Mouse (Mus musculus) kidney, adult 18-20 months (tissue): ENCODE data around the gene Atp6v0a4.

Source experiments
- DNase-seq: peaks from one replicate; pipeline ENCODE4 v3.0.0; 2021

Gene Atp6v0a4

DNA sequence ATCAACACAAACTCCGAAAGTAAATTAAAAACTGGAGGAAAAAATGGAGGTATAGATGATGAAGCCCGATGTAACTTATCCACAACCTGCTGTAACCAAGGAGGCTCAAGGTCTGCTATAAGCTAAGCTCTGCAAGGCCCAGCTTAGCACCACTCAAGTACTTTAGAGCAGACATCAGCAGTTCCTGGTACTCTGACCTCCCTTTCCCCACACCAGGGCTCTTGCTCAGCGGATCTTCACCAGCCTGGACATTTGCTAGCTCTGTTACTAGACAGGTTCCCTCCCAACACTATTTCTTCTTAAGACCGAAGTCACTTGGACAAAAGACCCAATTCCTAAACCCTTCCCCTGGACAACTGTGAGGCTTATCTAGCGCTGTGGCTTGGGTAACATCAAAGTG lies 496 bp upstream of the Atp6v0a4 start:
- DNase-seq = no peak

GRCm38 (mm10) chr6:38123471-38124206 lies 747 bp downstream of the Atp6v0a4 start:
- DNase-seq = peak; percentile 63

DNA sequence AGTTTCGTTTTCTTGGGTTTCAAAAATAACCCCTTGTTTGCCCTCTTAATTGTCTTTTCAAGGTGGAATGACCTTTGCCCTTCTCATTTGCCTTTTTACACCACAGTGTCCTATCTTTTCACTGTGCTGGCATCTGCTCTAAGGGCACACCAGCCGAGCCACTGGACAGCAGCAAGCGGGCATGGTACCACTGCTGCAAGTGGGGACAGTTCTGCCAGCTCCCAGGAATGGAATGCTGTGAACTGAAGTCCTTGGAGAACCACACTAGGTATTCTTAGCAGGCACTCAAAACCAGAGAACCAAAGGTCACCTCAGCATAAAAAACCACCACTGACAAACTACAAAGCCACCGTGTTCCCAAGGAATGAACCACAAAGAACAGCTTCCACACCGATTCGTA lies 1.6 kb downstream of the Atp6v0a4 start:
- peak; percentile 54 for DNase-seq

- DNase-seq = peak; percentile 54
These were observed 2.5 kb downstream of the Atp6v0a4 start for GRCm38 (mm10) chr6:38121843-38122242.

GRCm38 (mm10) chr6:38120681-38121371 lies 3.6 kb downstream of the Atp6v0a4 start:
- peak; percentile 81 for DNase-seq

DNA sequence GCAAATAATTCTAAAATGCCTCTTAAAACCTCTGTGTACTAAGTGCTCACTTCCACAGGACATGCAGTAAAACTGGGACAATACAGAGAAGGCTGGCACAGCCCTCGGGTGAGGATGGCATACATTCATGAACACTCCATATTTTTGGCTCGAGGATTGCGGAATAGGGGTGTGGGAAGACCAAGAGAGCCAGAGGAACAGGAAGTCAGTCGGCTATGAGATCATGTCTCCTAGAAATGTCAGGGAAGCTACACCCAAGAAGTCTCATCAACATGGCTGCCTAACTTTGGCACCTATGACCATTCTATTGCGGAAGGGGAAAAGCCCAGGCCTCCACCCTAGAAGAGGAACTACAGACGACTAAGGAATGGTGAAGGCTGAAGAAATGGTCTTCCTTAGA lies 6.0 kb downstream of the Atp6v0a4 start:
- no peak for DNase-seq

DNA sequence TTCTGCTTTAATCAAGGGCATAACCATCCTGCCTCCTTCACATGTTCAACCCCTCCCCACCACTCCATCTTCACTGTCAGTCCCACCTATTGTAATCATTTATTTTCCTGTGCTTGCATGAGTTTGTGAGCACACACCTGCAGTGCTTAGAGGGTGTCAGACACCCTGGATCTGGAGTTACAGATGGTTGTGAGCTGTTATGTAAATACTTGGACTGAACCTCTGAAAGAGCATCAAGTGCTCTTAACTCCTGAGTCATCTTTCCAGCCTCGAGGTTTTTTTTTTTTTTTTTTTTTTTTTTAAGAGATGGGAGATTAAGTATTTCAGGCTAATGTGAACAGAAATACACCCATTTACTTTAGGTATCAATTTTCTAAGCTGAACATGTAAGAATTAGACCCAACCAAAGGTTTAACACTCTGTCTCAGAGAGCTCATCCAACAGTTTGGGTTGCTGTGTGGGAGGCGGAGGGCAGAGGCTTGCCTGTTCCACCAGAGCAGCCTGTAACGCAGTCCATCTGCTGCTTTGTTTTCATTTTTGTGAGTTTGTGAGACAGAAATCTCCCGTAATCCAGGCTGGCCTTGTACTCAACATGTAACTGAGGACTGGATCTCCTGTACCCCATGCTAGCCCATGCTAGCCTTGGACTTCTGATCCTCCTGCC lies 8.1 kb downstream of the Atp6v0a4 start:
- no peak for DNase-seq

DNA sequence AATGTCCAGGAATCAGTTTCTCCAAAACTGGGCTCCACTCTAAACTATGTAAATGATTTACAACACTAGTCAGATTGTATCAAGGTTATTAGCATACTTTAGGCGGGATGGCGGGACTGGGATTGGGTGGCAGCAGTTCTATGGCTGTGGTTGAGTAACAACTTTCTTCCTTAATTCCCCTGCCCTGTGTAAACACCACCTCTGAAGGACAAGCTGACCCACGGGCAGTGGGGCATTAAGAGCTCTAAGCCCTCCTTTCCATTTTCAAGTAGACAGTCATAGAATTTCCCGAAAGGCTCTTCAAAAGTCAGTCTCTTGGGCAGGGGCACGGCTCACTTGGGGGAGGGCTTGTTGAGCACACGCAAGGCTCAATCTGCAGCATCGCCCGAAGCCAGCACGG lies 13.5 kb downstream of the Atp6v0a4 start:
- peak; percentile 67 for DNase-seq

GRCm38 (mm10) chr6:38109871-38110270 lies 14.5 kb downstream of the Atp6v0a4 start:
- peak; percentile 55 for DNase-seq

DNA sequence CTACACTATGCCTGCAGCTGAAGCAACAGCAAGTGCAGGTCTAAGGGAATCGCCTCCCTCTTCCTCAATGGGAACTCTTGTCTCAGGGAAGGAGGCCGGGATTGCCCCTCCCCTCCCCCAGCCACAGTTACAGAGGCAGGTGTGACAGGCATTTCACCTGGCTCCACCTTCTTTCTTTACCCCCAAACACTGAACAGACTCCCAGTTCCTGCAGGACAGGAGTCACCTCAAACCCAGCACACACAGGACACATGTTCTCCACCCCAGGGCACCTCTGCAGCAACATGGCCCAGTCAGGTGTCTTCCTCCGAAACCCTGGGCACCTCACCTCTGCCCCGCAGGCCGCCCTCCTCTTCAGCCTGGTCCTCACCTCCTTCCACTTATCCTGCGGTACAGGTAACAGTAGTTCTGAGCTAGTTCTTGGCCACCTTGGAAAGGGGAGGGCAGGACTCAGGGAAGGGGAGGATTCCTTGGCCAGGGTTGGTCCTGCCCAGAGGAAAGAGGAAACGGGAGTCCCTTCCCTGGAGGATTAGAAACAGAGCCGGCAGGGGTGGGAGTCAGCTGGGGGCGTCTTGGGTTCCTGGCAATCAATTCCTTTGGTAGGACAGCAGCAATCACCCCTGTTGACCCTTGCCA lies 15.1 kb downstream of the Atp6v0a4 start, which contains the start of gene Tmem213:
TSS of gene Tmem213 (plus strand) at position 96 of the 636 bp plus-strand sequence.
- peak; percentile 64 for DNase-seq

DNA sequence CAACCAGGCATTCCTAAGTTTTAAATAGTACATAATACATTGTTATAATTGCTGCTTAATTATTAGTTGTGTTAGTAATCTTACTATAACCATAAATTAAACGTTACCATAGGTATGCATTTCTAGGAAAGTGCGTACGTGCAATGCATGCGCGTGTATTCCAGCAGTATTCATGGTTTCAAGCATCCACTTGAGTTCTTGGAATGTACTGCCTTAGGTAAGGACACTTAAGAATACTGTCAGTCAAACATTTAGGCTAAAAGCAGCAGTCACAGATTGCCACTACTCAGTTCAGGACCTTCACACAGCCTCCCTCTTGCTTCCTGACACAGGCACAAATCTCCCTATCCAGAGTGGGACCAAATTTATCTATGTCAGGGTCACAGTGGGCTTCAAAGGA lies 15.9 kb downstream of the Atp6v0a4 start:
- DNase-seq = no peak

DNA sequence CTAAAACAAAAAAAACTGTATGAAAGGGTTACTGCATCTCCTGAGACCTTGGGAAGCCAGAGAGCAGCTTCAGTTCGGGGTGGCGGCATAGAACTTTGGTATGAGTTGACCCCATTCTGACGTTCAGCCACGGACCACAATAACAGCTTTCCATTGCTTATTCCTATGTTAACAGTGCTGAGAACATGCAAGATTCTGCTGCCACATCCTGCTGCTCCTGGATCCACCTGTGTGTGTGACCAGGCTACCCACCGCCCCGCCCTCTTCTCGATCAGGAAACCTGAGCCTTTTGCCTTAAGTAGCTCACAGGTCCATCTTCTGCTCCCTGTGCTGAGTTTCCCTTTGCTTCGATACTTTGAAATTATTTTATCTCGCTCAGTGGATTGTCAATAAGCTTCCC lies 18.5 kb downstream of the Atp6v0a4 start:
- DNase-seq = no peak

DNA sequence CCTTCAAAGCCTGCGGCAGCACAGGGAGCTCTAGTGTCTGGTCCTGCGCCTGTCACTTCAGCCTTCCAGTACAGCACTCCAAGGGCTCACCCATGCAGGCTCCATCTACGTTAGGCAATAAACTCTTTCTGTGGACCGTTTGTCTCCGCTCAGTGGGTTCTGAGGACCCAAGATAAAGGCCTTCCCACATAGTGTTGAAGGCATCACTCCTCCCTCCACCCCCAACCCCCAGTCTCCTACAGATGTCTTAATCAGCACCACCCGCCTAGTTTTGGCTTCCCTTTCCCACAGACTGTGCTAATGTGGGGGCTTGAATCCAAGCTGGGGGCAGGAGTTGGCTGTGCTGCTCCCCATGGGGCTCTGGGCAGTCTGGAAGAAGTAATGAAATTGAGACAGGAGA lies 20.6 kb downstream of the Atp6v0a4 start:
- DNase-seq = no peak

DNA sequence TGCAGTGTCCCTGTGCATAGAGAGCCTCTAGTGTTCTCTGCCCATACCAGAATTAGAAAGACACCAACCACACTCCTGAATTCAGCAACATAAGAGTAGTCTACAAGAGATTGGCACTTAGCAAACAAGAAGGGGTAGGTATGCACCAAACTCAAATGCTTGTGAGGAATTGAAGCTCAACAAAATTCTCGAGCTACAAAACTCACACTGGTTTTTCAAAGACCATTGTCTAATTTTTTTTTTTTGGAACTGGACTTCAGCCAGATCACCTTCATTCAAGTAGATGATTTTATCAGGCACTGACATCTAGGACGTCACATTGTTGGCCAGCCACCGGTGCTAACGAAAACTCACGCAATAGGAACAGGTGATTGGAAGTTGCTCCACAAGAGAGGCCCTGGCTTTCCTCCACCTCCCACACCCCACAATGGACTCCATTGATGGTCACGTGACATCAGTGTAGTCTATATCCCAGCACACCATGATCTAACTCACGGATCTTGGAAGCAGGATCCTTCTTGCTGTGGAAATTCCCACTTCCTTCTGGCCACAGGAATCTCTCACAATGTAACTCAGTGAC lies 22.1 kb downstream of the Atp6v0a4 start:
- no peak for DNase-seq

DNA sequence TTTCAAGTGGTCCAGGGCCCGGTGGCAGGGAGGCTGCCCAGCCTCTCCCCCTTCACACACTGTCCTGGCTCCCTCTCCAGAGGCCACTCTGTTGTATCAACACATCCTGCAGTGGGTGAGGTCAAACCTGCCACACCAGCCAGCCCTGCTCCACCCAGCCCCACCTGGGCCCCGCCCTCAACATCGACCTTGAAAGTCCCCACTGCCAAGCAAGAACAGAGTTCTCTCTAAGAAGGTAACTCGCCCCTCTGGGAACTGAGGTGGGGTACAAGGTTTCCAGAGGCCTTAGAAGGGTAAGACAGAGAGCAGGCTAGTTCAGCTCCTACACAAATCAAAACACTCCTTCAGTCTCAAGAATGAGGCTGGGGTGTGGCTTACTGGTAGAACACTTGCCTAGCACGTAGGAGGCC lies 27.4 kb downstream of the Atp6v0a4 start:
- peak; percentile 67 for DNase-seq

DNA sequence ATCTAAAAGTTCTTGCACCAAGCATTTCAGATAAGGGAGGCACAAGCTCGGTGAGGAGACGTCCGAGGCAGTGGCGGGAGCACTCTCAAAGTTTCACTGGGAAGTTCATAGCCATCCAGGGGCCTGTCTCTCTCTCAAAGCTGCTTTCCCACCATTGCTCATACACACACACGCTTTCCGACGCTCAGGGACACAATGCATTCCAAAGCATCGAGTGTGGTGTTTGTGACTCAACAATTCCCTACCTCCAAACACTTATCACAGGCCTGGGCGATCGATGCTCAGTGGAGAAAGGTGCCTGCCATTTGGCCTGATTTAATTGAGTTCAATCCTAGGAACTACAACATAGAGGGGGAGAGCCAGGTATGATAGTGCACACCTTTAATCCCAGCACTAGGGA lies 29.7 kb downstream of the Atp6v0a4 start:
- DNase-seq = no peak

GRCm38 (mm10) chr6:38092539-38092938 lies 31.8 kb downstream of the Atp6v0a4 start:
- no peak for DNase-seq

DNA sequence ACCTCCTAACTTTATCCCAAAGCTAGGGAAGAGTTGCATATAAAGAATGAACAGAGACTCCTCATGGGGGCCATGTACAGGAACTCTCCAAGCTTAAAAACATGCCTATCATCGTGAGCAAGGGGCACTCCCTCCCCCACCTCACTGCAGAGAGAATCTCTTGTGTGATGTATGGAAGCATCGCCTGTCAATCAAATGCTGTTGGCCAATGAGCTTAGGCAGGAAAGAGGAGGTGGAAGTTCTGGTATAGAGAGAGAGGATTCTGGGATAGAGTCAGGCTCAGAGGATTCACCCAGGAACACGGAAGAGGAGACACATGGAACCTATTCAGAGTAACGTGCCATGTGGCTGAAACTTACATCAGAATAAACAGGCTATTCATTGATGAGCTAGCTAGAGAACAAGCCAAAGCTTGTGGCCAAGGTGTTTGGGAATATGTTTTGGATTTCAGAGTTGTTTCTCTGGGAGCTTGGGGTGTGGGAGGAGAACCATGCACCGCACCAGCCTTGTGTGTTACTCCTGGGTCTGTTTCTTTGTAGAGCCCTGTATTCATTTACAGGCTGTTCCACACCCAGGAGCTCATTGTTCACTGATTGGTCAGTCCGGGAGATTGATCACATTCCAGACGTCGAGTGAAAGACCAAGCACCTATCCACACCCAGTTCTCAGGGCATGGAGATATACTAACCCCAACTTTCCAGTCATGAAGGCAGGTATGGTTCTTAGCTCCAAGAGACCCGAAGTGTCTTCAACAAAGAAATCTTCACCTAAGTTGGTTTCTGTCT lies 37.0 kb downstream of the Atp6v0a4 start:
- DNase-seq = no peak

DNA sequence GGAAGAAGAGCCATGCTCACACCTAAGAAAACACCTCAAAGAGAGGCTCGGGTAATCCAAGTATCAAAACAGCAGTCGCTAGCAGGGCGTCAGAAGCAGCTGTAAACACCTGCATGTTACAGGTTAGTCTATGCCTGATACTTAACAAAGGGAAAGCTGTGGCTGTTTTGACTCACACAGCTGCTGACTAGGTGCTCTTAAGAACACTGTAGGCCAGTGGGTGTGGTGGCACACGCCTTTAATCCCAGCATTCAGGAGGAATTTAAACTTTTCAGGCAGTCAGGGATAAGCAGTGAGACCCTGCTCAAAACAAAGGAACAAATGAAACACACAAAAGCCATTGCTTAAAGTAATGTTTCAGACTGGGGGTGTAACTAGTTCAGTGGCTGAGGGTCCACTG lies 41.2 kb downstream of the Atp6v0a4 start:
- no peak for DNase-seq

DNA sequence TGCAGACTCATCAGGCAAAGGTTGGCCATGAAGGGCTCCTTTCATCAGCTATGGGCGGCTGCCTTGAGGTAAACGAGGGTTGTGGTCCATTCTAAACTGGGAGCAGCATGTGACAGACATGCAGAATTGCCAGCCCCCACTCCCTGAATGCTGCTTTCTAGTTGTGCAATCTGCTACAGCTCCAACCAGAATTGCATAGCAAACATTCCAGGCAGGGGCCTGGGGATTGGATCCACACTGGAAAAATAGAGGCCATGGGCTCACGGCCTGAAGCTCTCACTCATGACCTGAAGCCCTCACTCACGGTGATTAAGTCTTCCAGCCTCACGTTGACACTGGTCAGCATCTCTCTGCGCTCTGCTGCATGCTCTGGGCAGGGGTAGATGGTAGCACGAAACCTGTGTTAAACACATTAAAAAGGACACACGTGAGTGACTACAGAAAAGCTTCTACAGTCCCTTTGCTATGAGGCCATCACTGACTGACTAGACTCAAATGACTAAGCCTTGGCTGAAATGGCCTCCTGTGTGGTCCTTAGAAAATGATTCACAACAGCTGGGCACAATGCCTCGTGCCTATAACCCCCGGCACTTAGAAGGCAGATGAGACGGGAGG lies 42.6 kb downstream of the Atp6v0a4 start:
- DNase-seq = peak; percentile 22

DNA sequence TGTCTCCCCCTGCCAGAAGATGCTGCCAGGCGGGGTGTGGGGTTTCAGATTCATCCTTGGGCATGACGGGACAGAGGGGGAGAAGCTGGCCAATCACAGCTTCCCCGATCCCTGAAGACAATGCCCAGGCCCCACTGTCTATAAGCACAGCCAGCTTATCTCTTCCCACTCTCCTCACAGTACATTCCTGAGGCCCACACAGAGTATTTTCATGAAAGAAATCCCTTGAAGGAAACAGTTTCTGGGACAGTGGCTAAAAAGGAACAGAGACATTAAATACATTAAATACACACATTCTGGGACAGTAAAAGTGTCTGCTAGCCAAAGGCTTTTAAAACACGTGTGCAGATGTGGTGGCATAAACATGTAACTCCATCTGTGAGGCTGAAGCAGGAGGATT lies 44.0 kb downstream of the Atp6v0a4 start:
- no peak for DNase-seq

DNA sequence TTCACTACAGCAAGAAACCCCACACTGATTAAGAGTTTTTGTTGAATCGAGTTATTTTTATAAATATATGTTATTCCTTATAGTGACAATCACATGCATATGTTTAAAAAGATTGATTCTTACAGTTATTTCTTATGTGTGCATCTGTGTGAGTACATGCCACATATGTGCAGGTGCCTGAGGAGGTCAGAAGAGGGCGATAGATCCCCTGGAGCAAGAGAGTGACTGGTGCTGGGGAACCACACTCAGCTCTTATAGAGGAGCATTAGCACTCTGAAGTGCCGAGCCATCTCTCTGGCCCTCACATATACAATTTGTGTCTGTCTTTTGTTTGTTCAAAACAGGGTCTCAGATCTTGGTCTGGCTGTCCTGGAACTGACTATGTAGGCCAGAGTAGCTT lies 50.8 kb downstream of the Atp6v0a4 start:
- DNase-seq = no peak
